Mouse (Mus musculus) MEL (cell line): Measurements from ENCODE around the gene Defb28. TPM values are rescaled to one million over a fixed set of nuclear protein-coding genes. Genes with fewer than 3 reads are reported as not detected.

Source experiments
- polyA plus RNA-seq, 2 experiments: library from polyadenylated mRNA; stranded (reverse) in 1 of 2; unstranded in 1 of 2; fragments of >175 nt in 1 of 2; fragments of >200 nt in 1 of 2; gene quantifications; 2 replicates each; pipeline versions ENCODE4 v1.2.1 to v1.2.4; 2012; ENCODE audit warnings: low replicate concordance in 2 of 2, low read depth in 1 of 2; ENCODE audit not compliant: insufficient read length in 2 of 2, insufficient read depth in 1 of 2, missing spikeins in 1 of 2
- total RNA-seq: library from RNA; depleted of rRNA; stranded (reverse); fragments of 300-350 nt; gene quantifications from 2 replicates; pipeline ENCODE4 v1.2.3, GENCODE M21; 2012; rRNA removed

Gene Defb28
- total and polyA plus RNA-seq, 3 experiments: not detected

Other genes with a start within 250 kb of the Defb28 start
- 19.2 and 19.6 TPM in 2 replicates for gene Tbc1d20, start 224.4 kb upstream of the Defb28 start, total RNA-seq
- 10 to 100 TPM in 1 of 2 experiments, not detected in 1; 31.4 TPM for gene Tbc1d20, start 224.4 kb upstream of the Defb28 start, polyA plus RNA-seq
- 84.9 and 90.9 TPM in 2 replicates for gene Rbck1, start 185.6 kb upstream of the Defb28 start, total RNA-seq
- 100 to 1,000 TPM in 1 of 2 experiments, 10 to 100 TPM in 1; 92.1 to 162 TPM for gene Rbck1, start 185.6 kb upstream of the Defb28 start, polyA plus RNA-seq
- gene Trib3, start 174.2 kb upstream of the Defb28 start, total RNA-seq: 6.1 and 62.9 TPM in 2 replicates
- gene Trib3, start 174.2 kb upstream of the Defb28 start, polyA plus RNA-seq: 10 to 100 TPM in 1 of 2 experiments, not detected in 1; 34.9 TPM
- gene Nrsn2, start 141.6 kb upstream of the Defb28 start, total RNA-seq: not detected in 2 replicates
- gene Nrsn2, start 141.6 kb upstream of the Defb28 start, polyA plus RNA-seq: not detected
- gene Sox12, start 120.2 kb upstream of the Defb28 start, total RNA-seq: 1.5 and 2.0 TPM in 2 replicates
- 10 to 100 TPM in 1 of 2 experiments, not detected in 1; 24.7 TPM for gene Sox12, start 120.2 kb upstream of the Defb28 start, polyA plus RNA-seq
- 5.1 and 5.7 TPM in 2 replicates for gene Zcchc3, start 103.2 kb upstream of the Defb28 start, total RNA-seq
- 10 to 100 TPM in 1 of 2 experiments, not detected in 1; 12.1 TPM for gene Zcchc3, start 103.2 kb upstream of the Defb28 start, polyA plus RNA-seq
- 0.08 and 0.13 TPM in 2 replicates for gene 6820408C15Rik, start 102.7 kb upstream of the Defb28 start, total RNA-seq
- under 1 TPM in 1 of 2 experiments, not detected in 1; 0.31 TPM for gene 6820408C15Rik, start 102.7 kb upstream of the Defb28 start, polyA plus RNA-seq
- not detected in 2 replicates for gene Defb23, start 53.6 kb upstream of the Defb28 start, total RNA-seq
- gene Defb23, start 53.6 kb upstream of the Defb28 start, polyA plus RNA-seq: not detected
- not detected in 2 replicates for gene Defb20, start 41.2 kb upstream of the Defb28 start, total RNA-seq
- not detected for gene Defb20, start 41.2 kb upstream of the Defb28 start, polyA plus RNA-seq
- gene Defb22, start 28.1 kb upstream of the Defb28 start, total RNA-seq: not detected in 2 replicates
- not detected for gene Defb22, start 28.1 kb upstream of the Defb28 start, polyA plus RNA-seq
- not detected in 2 replicates for gene Defb26, start 6.6 kb upstream of the Defb28 start, total RNA-seq
- not detected for gene Defb26, start 6.6 kb upstream of the Defb28 start, polyA plus RNA-seq
- gene Defb29, start 21.8 kb downstream of the Defb28 start, total RNA-seq: not detected in 2 replicates
- not detected for gene Defb29, start 21.8 kb downstream of the Defb28 start, polyA plus RNA-seq
- gene Gm17416, start 51.1 kb downstream of the Defb28 start, total RNA-seq: not detected in 2 replicates
- not detected for gene Gm17416, start 51.1 kb downstream of the Defb28 start, polyA plus RNA-seq
- not detected in 2 replicates for gene Defb21, start 54.5 kb downstream of the Defb28 start, total RNA-seq
- not detected for gene Defb21, start 54.5 kb downstream of the Defb28 start, polyA plus RNA-seq
- not detected in 2 replicates for gene Defb19, start 62.1 kb downstream of the Defb28 start, total RNA-seq
- not detected for gene Defb19, start 62.1 kb downstream of the Defb28 start, polyA plus RNA-seq
- gene Defb45, start 81.1 kb downstream of the Defb28 start, total RNA-seq: not detected in 2 replicates
- not detected for gene Defb45, start 81.1 kb downstream of the Defb28 start, polyA plus RNA-seq
- gene Defb36, start 86.1 kb downstream of the Defb28 start, total RNA-seq: not detected in 2 replicates
- gene Defb36, start 86.1 kb downstream of the Defb28 start, polyA plus RNA-seq: not detected
- not detected in 2 replicates for gene Defb25, start 104.8 kb downstream of the Defb28 start, total RNA-seq
- not detected for gene Defb25, start 104.8 kb downstream of the Defb28 start, polyA plus RNA-seq
- gene Rem1, start 108.7 kb downstream of the Defb28 start, total RNA-seq: not detected in 2 replicates
- not detected for gene Rem1, start 108.7 kb downstream of the Defb28 start, polyA plus RNA-seq
- gene H13, start 151.2 kb downstream of the Defb28 start, total RNA-seq: 73.8 and 82.7 TPM in 2 replicates
- 100 to 1,000 TPM; 139 to 421 TPM for gene H13, start 151.2 kb downstream of the Defb28 start, polyA plus RNA-seq
- gene Mcts2, start 168.8 kb downstream of the Defb28 start, total RNA-seq: 1.6 and 2.7 TPM in 2 replicates
- 1 to 10 TPM in 1 of 2 experiments, not detected in 1; 3.0 TPM for gene Mcts2, start 168.8 kb downstream of the Defb28 start, polyA plus RNA-seq
- gene Id1, start 218.0 kb downstream of the Defb28 start, total RNA-seq: 59.8 and 102 TPM in 2 replicates
- gene Id1, start 218.0 kb downstream of the Defb28 start, polyA plus RNA-seq: 100 to 1,000 TPM in 1 of 2 experiments, not detected in 1; 486 TPM
- not detected in 2 replicates for gene Cox4i2, start 235.9 kb downstream of the Defb28 start, total RNA-seq
- under 1 TPM in 1 of 2 experiments, not detected in 1; 0.17 TPM for gene Cox4i2, start 235.9 kb downstream of the Defb28 start, polyA plus RNA-seq